Mouse (Mus musculus) retina, adult 2 months (tissue): ENCODE results near the gene Acta2.
"Not testable (repeated sequence)": the region's sequence is repeated elsewhere in the genome, so short reads cannot be mapped to it uniquely, and the experiment has no call there.

Experiments
- DNase-seq: peaks from one replicate; pipeline ENCODE4 v3.0.0-alpha.2; 2012; ENCODE audit warnings: low read depth, low spot score

Acta2 gene

GRCm38 (mm10) chr19:34220732-34221380 lies 34.5 kb downstream of the Acta2 start:
- DNase-seq: no peak

GRCm38 (mm10) chr19:34219260-34219968 lies 36.0 kb downstream of the Acta2 start:
- no peak for DNase-seq

GRCm38 (mm10) chr19:34217761-34218160 lies 37.6 kb downstream of the Acta2 start:
- no peak for DNase-seq

GRCm38 (mm10) chr19:34216956-34217355 lies 38.4 kb downstream of the Acta2 start:
- DNase-seq: no peak

- DNase-seq: no peak
Measured at GRCm38 (mm10) chr19:34214136-34214535, 41.3 kb downstream of the Acta2 start.

GRCm38 (mm10) chr19:34213251-34213645 lies 42.1 kb downstream of the Acta2 start:
- DNase-seq: no peak

GRCm38 (mm10) chr19:34212489-34213250 lies 42.7 kb downstream of the Acta2 start:
- no peak for DNase-seq

GRCm38 (mm10) chr19:34210841-34211240 lies 44.5 kb downstream of the Acta2 start:
- DNase-seq: no peak

- no peak for DNase-seq
Measured at GRCm38 (mm10) chr19:34209930-34210581, 45.3 kb downstream of the Acta2 start.

GRCm38 (mm10) chr19:34209031-34209430 lies 46.4 kb downstream of the Acta2 start:
- no peak for DNase-seq

- DNase-seq: no peak
Measured at GRCm38 (mm10) chr19:34206760-34207440, 48.5 kb downstream of the Acta2 start.

GRCm38 (mm10) chr19:34206128-34206527 lies 49.3 kb downstream of the Acta2 start:
- not testable (repeated sequence) for DNase-seq

- no peak for DNase-seq
Measured at GRCm38 (mm10) chr19:34202668-34203067, 52.7 kb downstream of the Acta2 start.

GRCm38 (mm10) chr19:34199488-34199887 lies 55.9 kb downstream of the Acta2 start:
- DNase-seq: no peak

GRCm38 (mm10) chr19:34198901-34199300 lies 56.5 kb downstream of the Acta2 start:
- DNase-seq: no peak

GRCm38 (mm10) chr19:34198066-34198465 lies 57.3 kb downstream of the Acta2 start:
- no peak for DNase-seq

GRCm38 (mm10) chr19:34195031-34195430 lies 60.4 kb downstream of the Acta2 start:
- DNase-seq: no peak

GRCm38 (mm10) chr19:34194132-34194745 lies 61.2 kb downstream of the Acta2 start:
- no peak for DNase-seq

GRCm38 (mm10) chr19:34193683-34194082 lies 61.7 kb downstream of the Acta2 start:
- DNase-seq: no peak

- no peak for DNase-seq
Measured at GRCm38 (mm10) chr19:34193149-34193548, 62.2 kb downstream of the Acta2 start.
